Mouse (Mus musculus) brain, embryonic 14.5 days (tissue): Measurements from ENCODE around the gene Shisa7.

Experiments used
- CTCF ChIP-seq: fragments of 200-500 bp; IDR thresholded peaks from 2 replicates; pipeline ENCODE4 v1.5.1; 2012; ENCODE audit warnings: inconsistent platforms, mild to moderate bottlenecking, moderate library complexity, borderline replicate concordance; ENCODE audit not compliant: insufficient read depth, insufficient read length; ENCODE audit errors: extremely low read depth
- POLR2A ChIP-seq: fragments of 200-500 bp; IDR thresholded peaks from 2 replicates; pipeline ENCODE4 v1.6.1; 2012; ENCODE audit warnings: mild to moderate bottlenecking, inconsistent platforms, borderline replicate concordance; ENCODE audit not compliant: poor library complexity, insufficient read depth, insufficient read length, severe bottlenecking; ENCODE audit errors: extremely low read depth

DNA sequence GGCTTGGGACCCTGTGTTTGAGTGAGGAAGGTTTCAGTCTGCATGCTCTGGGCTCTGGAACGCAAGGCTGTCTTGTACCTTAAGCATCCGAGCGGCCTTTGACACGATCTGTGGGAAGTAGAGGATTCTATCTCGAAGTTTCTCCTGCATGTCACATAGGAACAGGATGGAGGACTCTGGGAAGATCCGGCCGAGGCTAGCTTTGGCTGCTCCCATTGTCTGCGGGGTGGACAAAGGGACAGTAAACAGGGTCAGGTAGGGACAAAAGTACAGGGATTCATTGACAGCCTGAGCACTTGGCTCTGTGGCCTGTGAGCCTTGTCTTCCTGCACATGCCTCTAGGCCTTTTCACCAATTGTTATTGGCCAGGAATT lies 6.8 kb upstream of the Shisa7 start:
- TF ChIP-seq POLR2A = no peak
- TF ChIP-seq CTCF = no peak
